Mouse (Mus musculus): ENCODE measurements around the gene Mapkapk3.

The Mapkapk3 gene

GRCm38 (mm10) chr9:107288105-107288650, 1.5 kb downstream of the Mapkapk3 start:
- DNase-seq = no peak

- DNase-seq = no peak
Measured at GRCm38 (mm10) chr9:107287294-107287693, 2.4 kb downstream of the Mapkapk3 start.

- peak; percentile 61 for DNase-seq
Measured at GRCm38 (mm10) chr9:107285009-107285408, 4.7 kb downstream of the Mapkapk3 start.

GRCm38 (mm10) chr9:107282951-107283350, 6.7 kb downstream of the Mapkapk3 start:
- DNase-seq = no peak

- no peak for DNase-seq
Measured at GRCm38 (mm10) chr9:107281241-107281987, 8.3 kb downstream of the Mapkapk3 start.

- no peak for DNase-seq
Measured at GRCm38 (mm10) chr9:107280322-107281027, 9.2 kb downstream of the Mapkapk3 start.

- peak; percentile 44 to 64 for DNase-seq
Measured at GRCm38 (mm10) chr9:107279378-107280321, 10.0 kb downstream of the Mapkapk3 start.

- peak; percentile 42 to 49 for DNase-seq
Measured at GRCm38 (mm10) chr9:107278527-107279377, 10.9 kb downstream of the Mapkapk3 start.

GRCm38 (mm10) chr9:107278126-107278525, 11.6 kb downstream of the Mapkapk3 start:
- DNase-seq = no peak

GRCm38 (mm10) chr9:107277603-107278002, 12.1 kb downstream of the Mapkapk3 start:
- no peak for DNase-seq

- DNase-seq = no peak
Measured at GRCm38 (mm10) chr9:107275710-107276109, 14.0 kb downstream of the Mapkapk3 start.

GRCm38 (mm10) chr9:107274751-107275150, 14.9 kb downstream of the Mapkapk3 start:
- no peak for DNase-seq

- no peak for DNase-seq
Measured at GRCm38 (mm10) chr9:107273184-107273583, 16.5 kb downstream of the Mapkapk3 start.

- DNase-seq = no peak
Measured at GRCm38 (mm10) chr9:107272284-107272683, 17.4 kb downstream of the Mapkapk3 start.

- DNase-seq = no peak
Measured at GRCm38 (mm10) chr9:107271177-107271938, 18.3 kb downstream of the Mapkapk3 start.

- no peak for DNase-seq
Measured at GRCm38 (mm10) chr9:107269772-107270171, 19.9 kb downstream of the Mapkapk3 start.

GRCm38 (mm10) chr9:107267721-107268402, 21.8 kb downstream of the Mapkapk3 start:
- DNase-seq = no peak

GRCm38 (mm10) chr9:107267028-107267427, 22.6 kb downstream of the Mapkapk3 start:
- no peak for DNase-seq

GRCm38 (mm10) chr9:107264731-107265130, 24.9 kb downstream of the Mapkapk3 start:
- DNase-seq = no peak

- peak in 1 of 2 experiments; percentile 34 for DNase-seq
Measured at GRCm38 (mm10) chr9:107263912-107264311, 25.8 kb downstream of the Mapkapk3 start.
